Mouse (Mus musculus): Measurements from ENCODE around the gene Uevld. TPM values are rescaled to one million over a fixed set of nuclear protein-coding genes. Genes with fewer than 3 reads are reported as not detected.
A peak's percentile ranks its signal among the peaks of the same experiment; 100 is the strongest.
"Not testable (repeated sequence)": the region's sequence is repeated elsewhere in the genome, so short reads cannot be mapped to it uniquely, and the experiment has no call there.

Gene Uevld
- total RNA-seq (2017), result 12.7 and 14.1 TPM in 2 replicates

DNA sequence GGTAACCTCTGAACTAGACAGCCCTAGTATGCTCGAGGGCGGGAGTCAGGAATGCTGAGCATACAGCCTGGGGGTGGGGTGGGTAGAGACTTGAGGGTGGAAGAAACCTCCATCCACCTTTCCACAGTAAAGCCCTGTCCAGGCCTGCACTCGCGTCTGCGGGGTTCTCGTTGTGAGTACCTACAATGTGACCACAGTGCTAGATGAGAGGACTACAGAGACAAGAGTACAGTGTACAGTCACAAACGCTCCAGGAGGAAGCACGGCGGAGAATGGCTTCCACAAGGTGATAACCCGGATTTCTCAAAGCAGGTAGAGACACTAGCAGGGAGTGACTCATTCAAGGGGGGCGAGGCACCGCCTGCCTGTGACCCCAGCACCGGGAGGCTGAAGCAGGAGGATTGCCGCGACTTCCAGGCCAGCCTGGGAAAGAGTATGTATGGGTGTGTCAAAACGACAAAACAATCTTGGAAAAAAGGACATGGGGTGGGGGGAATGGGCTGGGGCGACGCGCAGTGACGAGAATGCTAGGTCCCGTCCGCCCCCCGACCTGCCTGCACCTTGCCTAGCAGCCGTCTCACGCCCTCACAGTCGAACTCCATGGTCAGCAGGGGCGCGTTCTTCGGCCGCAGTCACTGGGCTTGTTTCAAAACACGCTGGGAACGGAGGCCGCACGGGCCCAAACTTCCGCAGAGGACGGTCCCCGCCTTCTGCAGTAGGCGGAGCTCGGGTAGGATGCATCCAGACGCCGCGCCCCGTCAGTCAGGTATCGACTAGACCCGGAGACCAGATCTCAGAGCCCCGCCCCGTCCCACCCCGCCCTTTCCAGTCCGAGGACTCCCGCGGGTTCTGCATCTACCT is at the start of gene Uevld:
Gene Uevld, minus strand, starts transcription at position 697 of the 861 bp plus-strand sequence.
- peak; percentile 92 for ATAC-seq (replicated peaks; ENCODE audit: low read depth, poor library complexity, severe bottlenecking)

DNA sequence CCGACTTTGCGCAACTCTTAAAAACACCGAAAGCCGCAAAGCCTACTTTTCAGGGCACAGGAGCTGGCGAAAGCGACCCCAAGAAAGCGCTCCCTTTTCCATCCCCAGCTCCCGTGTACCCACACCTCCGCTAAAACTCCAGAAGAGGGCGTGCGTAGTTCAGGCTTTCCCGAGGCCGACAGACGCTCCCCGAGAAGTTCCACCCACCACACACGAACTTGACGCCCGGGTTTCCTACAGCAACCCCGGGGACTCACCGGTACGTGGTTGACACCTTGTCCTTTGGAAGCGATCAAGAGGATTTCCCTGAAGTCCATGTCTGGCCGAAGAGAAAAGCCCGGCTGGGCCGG is 49.5 kb upstream of the Uevld start:
- ATAC-seq (replicated peaks; ENCODE audit: low read depth, poor library complexity, severe bottlenecking), result peak; percentile 58

DNA sequence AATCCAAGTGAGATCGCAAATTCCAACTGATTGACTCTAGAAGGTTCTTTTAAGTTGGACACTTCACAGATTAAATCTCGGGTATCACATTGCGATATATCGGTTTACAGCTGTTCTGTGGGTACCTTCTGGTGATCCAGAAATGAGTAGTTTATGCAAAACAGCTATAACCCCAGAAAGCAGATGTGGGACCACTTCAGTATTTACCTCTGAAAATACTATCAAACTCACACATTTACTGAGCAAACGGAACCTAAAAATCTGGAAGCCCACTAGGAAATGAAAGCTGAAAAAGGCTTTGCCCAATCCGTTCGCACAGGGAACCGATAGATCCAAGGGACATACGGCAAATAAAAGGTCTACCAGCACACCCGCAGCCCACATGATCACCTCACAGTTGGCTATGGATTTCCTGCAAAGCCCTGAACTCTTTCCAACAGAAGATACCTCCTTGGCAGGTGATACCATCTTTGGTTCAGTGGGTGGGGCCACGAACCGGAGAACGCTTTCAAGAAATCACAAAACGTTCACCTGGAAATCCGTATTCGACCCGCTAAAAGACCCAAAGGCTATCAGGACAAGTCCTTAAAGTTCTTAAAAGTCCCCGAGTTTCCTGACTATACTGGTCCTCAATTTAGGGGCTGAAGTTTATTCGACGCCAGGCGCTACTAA is 48.9 kb upstream of the Uevld start:
- no peak for ATAC-seq (replicated peaks; ENCODE audit: low read depth, poor library complexity, severe bottlenecking)

DNA sequence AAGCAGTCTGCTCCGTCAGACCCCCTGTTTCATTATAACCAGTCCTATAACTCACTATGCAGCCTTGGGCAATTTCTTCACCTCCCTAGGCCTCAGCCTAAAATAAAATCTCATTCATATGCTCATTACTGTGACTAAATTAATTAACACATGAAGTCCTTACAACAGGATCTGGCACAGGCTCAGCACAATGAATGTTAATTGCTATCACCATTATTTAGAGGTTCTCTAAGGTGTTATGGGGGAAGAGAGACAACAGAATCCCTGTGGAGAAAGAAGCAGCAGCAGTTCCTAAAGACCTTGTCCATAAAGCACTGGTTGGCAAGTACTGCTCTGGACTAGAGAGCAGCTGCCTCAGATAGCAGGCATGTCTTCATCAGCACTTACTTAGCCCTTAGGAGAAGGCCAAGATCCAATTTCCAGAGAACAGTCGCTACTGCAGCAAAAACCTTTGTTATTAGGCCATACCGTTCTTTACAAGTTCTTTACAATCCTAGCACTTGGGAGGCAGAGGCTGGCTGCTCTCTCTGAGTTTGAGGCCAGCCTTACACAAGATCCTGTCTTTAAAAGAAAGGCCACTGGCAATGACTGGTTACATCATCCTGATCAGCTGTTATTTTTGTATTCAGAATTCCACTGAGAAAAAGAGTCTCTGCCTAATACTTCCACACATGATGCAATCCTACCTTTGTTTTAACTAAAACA is 45.2 kb upstream of the Uevld start:
- ATAC-seq (replicated peaks; ENCODE audit: low read depth, poor library complexity, severe bottlenecking), result no peak

DNA sequence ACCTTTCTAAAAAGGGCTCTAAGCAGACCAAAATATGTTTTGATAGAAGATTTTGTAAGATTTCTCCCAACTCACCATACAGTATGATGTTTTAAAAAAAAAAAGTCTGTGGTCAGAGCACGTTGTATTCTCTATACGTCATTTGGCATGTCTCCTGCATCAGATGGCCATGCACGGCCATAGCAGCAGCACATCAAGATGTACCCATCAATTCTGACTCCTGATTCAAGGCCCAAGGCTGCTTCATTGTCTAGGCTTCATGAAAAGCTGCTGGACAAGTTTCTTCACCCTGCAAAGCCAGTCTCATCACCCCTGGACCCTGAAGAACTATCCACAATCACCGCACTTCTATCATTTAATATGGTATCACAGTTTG is 43.6 kb upstream of the Uevld start:
- no peak for ATAC-seq (replicated peaks; ENCODE audit: low read depth, poor library complexity, severe bottlenecking)

DNA sequence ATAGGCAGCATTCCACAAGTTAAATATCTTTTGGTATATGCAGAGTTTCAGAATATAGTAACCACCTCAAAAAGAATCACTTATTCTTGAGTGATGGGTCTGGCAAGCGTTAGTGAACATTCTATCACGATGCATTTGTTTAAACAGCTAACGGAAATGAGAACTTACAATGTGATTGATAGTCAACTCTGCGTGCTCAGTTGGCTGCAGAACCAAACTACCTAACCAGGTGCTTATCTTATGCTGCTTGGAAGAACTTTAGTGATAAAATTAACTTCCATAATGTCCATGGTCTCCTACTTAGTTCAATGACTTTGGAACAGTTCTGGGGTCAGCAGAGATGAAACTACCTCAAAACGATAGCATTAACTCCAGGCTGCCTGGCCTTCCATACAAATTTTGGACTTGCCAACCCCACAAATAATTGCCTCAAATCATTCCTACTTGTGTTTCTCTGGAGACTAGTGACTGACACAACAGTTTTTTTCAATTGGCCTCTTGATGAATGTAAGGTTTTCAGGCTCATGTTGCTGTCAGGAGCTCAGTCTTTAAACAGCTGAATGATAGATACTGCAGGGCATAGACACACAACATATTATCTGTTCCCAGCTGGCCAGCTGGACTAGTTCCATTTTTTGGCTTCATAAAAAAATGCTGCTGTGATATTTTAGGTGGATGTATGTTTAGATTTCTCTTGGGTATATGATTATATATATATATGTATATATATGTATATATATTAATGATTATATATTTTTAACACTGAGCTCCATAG is 43.0 kb upstream of the Uevld start:
- ATAC-seq (replicated peaks; ENCODE audit: low read depth, poor library complexity, severe bottlenecking), result no peak

DNA sequence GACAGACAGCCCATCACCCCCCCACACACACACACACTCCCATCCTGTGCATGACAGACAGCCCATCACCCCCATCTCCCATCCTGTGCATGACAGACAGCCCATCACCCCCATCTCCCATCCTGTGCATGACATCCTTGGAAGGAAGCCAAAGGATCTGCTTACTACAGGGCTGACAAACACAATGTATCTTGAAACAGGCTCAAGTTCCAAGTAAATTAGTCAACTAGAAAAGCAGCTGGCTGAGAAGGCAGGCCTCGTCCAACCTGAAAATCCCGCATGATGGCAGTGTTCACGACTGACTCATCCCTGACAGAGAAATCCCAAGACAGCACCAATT is 42.3 kb upstream of the Uevld start:
- ATAC-seq (replicated peaks; ENCODE audit: low read depth, poor library complexity, severe bottlenecking), result no peak

DNA sequence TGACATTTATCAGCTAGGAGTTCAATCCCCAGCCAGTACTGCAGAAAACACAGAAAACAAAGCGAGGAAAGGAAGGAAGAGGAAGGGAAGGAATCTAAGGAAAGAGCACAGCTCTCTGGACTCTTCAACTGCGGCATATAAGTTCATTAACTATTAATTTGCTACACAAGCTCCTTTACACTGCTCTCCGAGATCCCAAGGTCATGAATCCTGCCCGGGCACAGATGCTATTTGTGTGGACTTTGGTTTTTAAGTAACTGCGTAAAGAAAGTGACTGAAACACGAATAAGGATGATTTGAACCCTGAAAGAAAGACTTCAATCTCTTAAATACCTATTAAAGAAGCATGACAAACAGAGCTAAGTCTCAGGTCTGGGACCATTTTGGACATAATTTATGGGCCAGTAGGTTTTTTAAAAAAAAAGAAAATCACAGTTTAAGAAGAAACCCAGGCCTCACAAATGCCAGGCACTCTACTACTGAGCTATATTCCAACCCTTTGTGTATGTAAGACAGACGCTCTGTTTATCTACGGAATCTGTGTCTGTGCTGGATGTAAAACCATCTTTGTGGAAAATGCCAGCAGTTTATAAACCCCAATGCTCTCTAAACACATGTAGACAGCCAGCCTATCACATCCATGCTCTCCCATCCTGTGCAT is 41.8 kb upstream of the Uevld start:
- ATAC-seq (replicated peaks; ENCODE audit: low read depth, poor library complexity, severe bottlenecking), result no peak

DNA sequence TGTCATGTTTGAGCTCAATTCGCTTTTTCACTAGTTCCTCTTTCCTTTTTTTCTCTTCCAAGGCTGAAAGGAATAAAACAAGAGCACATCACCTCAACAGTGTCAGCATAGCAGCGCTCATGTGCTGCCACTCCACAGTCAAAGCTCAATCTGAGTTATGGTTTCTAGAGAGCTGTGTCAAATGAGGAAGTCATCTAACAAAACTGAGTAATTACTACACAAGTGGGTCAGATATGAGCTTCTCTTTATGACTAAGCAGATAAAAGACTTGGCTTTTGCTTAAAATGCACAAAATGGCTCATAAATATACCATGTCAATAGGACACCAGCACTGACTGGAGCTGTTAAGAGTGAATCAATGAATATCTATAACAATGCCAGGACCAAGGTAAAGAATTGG is 40.6 kb upstream of the Uevld start:
- ATAC-seq (replicated peaks; ENCODE audit: low read depth, poor library complexity, severe bottlenecking), result peak; percentile 84

DNA sequence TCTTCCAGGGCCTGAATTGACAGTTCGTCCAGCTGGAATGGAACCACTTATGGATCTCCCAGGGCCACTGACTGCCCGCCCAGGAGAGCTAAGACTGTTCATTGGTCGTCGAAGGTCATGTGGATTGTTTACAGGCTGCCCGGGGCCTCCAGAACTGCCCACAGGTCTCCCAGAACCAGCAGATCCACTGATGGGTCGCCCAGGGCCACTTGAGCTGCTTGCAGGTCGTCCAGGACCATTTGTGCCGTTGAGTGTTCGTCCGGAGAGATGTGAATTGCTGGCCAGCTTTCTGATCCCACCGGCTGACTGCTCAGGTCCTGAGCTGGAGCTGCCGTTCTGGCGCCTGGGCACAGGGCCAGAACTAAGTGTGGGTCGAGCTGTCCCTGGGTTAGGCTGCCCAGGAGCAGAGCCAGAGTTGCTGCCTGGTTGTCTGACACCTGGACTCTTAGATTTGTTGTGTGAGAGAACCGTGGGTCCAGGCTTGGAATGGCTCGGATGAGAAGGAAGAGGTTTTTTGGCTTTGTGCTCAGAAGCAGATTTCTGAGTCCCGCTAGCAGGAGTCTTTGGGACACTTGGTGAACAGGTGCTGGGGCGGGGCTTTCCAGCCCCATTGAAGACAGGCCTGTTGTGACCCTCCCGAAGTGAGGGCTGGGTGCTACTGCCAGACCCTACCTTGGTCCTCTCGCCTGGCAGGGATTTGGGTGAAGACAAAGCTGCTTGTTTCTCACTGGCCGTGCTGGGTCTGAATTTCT is 39.5 kb upstream of the Uevld start:
- ATAC-seq (replicated peaks; ENCODE audit: low read depth, poor library complexity, severe bottlenecking), result no peak

DNA sequence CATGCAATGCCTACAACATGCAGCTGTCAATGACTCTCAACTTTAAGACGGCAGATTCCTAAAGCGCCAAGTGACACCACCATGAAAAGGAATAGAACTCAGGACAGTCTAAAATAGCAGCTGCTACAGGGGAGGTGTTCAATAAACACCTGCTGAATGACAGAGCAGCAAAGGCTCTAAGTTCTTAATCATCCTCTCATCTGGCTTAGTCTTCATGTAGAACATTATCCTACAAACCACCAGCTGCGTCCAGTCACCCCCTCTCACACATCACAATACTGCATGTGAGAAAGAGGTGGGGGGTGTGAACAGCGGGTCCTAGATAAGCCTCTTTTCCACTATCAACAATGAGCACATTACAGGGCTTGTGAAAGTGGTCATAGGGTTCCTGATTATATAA is 38.7 kb upstream of the Uevld start:
- no peak for ATAC-seq (replicated peaks; ENCODE audit: low read depth, poor library complexity, severe bottlenecking)

DNA sequence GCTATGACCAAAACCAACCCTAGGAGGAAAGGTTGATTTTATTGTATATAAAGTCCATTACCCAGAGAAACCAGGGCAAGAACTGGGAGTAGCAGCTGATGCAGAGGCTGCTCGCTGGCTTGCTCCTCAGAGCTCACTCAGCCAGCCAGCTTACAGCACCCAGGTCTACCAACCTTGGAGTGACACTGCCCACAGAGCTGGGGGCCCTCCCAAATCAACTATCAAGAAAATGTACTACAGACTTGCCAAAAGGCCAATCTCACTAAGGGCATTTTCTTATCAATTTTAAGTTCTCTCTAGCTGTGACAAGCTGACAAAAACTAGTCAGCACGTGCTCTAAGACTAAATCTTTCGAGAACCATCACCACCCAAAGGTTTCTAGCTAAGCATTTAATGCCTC is 37.2 kb upstream of the Uevld start:
- ATAC-seq (replicated peaks; ENCODE audit: low read depth, poor library complexity, severe bottlenecking), result no peak

DNA sequence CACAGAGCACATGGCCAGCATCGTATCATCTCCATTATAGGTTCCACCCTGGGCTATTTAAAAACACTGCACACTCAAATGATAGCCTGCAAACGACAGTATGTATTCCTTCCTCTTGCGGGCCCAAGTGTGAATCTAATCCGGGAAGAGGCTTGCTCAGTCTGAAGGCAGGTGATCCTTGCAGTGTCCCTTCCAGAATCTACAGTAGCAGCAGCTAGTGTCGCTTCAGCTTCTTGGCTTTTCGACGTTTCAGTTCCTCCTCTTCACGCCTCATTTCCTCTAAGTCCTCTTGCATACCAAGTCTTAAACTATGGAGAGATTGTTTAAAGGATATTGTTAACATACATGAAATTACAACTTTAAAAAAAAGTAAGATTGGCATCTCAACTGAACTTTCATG is 34.8 kb upstream of the Uevld start:
- no peak for ATAC-seq (replicated peaks; ENCODE audit: low read depth, poor library complexity, severe bottlenecking)

DNA sequence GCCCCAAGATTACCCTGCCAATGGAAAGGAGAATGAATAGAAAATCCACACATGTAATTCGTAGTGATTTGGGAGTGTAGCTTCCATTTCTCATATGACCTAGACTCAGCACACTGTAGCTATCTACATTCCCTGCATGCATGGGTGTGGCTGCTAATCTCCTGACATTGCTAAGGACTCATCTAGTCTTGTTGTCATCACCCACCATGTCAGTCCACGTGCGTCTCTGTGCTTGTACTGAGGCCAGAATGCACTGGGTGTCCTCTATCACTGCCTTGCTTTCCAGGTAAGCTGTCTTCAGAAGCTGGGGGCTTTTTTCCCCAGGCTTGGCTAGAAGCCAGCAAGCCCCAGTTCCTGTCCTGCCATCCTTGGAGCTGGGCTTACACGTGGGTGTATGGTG is 31.1 kb upstream of the Uevld start:
- ATAC-seq (replicated peaks; ENCODE audit: low read depth, poor library complexity, severe bottlenecking), result not testable (repeated sequence)

DNA sequence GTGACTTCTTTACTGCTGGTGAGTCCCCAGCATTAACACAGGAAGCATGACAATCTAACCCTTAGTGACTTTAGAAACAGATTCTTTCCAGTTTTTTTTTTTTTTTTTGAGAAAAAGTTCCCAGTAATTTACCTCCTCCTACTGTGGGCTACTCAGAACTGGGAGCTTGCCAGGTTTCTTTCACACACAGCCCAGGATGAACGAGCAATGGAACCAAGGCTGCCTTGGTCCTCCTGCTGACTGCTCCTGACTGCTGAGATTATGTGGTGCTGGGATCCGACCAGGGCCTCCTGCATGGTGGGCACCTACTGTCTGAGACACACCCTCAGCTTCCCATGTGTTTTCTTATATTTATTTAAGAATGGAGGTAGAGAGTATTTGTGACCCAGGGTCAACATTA is 28.7 kb upstream of the Uevld start:
- no peak for ATAC-seq (replicated peaks; ENCODE audit: low read depth, poor library complexity, severe bottlenecking)

DNA sequence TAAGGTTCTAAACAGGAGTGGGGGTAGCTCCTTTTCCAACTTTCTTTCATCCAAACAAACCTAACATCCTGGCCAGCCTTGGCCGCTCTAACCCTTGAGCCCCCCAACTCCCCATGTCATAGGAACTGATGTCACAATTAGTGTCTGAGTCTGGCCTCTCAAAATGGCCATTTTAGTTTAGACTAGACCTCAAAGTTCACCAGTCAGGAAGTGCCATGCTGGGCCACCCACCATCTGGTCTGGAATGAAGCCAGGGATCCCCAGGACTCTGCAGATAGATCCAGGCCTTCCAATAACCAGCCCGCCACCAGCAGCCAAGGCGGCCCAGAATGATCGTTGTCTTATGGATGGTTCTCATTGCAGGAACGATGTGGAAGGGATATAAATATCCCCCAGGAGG is 28.3 kb upstream of the Uevld start:
- peak; percentile 46 for ATAC-seq (replicated peaks; ENCODE audit: low read depth, poor library complexity, severe bottlenecking)

DNA sequence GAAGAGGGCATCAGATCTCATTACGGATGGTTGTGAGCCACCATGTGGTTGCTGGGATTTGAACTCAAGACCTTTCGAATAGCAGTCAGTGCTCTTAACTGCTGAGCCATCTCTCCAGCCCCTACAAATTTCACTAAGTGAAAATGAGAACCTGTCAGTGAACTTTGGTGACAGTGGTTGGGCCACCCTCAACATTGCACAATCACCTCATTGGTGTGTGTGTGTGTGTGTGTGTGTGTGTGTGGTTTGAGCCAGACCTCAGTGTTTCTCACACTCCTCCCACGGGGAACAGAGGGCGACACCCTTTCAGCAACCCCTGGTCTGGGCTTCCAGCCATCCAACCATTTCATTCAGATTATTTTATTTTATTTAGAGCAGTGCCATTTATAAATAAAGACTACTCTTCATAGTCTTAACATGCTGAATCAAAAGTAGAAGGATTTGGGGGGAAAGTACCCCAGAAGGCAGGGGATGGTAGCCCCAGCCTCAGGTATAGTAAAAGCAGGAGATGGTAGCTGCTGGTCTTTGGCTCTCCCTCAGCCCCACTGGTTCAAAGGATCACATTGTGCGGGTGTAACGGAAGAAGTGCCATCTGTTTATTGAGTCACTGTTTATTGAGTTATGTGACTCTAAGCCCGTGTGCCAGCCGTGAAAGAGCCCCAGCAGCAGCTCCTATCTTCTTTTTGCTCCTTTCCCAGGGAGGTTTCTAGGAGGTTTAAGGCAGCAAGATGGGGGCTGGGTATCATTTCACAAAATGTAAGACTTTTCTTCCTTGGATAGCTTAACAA is 27.6 kb upstream of the Uevld start:
- ATAC-seq (replicated peaks; ENCODE audit: low read depth, poor library complexity, severe bottlenecking), result peak; percentile 83

DNA sequence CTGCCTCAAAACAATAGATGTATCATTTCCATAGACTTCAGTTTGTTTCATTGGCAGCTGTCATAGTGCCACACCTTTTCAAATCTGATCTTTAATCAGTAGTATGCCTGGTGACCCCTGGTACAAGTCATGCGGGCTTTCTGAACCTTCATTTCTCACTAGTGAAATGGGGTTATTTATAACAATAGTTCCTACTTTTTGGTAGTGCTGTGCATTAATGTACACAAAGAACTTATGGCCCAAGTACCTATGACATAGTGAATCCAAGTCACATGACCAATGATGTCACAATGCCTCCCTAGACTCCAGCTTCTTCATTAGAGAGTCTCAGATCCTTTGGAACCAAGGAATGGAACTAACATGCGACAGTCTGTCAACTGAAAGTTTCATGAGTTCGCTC is 25.0 kb upstream of the Uevld start, which contains the start of gene Gm9999:
Gene Gm9999, plus strand, starts transcription at position 301 of the 400 bp plus-strand sequence.
- no peak for ATAC-seq (replicated peaks; ENCODE audit: low read depth, poor library complexity, severe bottlenecking)

All from common myeloid progenitor, adult 5-6 weeks (primary cell).